In the genomic region with DNA sequence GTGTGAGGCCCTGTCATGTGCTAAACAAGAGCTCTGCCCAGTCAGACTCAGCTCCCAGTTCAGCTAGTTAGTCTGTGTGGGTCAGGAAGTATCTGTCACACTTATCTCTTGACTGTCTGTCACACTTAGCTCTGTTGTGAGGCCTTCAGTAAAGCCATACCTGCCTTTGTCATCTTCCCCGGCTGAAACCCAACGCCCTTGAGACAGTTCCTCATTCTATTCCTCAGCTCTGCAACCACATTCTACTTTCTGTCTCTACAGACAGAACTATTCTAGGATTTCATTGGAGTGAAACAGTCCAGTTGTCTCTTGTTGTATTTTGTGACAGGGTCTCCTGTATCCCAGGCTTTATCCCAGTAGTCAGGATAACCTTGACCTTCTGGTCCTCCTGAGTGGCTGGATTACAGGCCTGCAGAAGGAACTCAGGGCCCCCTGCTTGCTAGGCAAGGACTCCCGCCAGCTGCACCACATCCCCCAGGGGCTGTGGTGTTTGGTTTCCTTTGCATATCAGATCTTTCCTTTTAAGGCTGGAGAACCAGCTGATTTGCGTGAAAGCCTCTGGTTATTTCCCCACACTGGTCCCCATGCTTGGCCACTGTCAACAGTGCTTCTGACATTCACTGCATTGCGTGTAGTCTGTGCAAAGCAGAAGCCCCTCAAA, we compare ENCODE assay signal across 8 mouse cellular contexts. TPM values are rescaled to one million over a fixed set of nuclear protein-coding genes. Genes with fewer than 3 reads are reported as not detected.
DNase-seq lines count a peak whose midpoint lies in the region; ATAC-seq and TF ChIP-seq lines count a peak whose summit lies in the region.

No protein-coding gene starts in this region.

- DNase-seq in 416B (ENCODE audit: low read depth): peak; percentile 94
- DNase-seq in heart, adult 2 months: peak; percentile 53 to 68
- peak; percentile 61 to 76 for DNase-seq in kidney, postnatal 4 days
- DNase-seq in cerebellum, adult 9-11 months: no peak
- no peak for DNase-seq in ovary, postnatal 14 days (ENCODE audit: low spot score)

- 32% methylated on average over 5 of the region's 5 CpGs for WGBS in heart, adult 2 months
- WGBS in midbrain, embryonic 15.5 days: 43% methylated on average over 5 of the region's 5 CpGs
- 59% methylated on average over 5 of the region's 5 CpGs for WGBS in forebrain, embryonic 13.5 days

- no peaks in the 10 kb centered on the region for H3K79me2 ChIP-seq in heart, adult 2 months (replicated peaks; ENCODE audit: control insufficient read depth, insufficient read depth, low read length)

- peak overlapping the region; percentile 23; the same call in 1 of the 2 replicates for H3K27ac ChIP-seq in heart, adult 2 months
- H3K27ac ChIP-seq in midbrain, embryonic 15.5 days: 0 out of 2 replicates have a peak overlapping the region, but pooled peaks have one; percentile 24
- H3K27ac ChIP-seq in forebrain, embryonic 13.5 days: no peak overlapping the region

- H3K27me3 ChIP-seq in heart, adult 2 months (ENCODE audit: control insufficient read depth, insufficient read depth, low read length): no peaks in the 10 kb centered on the region
- no peaks in the 10 kb centered on the region for H3K27me3 ChIP-seq in midbrain, embryonic 15.5 days (replicated peaks)
- H3K27me3 ChIP-seq in forebrain, embryonic 13.5 days: no peaks in the 10 kb centered on the region

- no peak overlapping the region for H3K4me3 ChIP-seq in heart, adult 2 months
- no peak overlapping the region for H3K4me3 ChIP-seq in midbrain, embryonic 15.5 days
- no peak overlapping the region for H3K4me3 ChIP-seq in forebrain, embryonic 13.5 days

- H3K4me1 ChIP-seq in heart, adult 2 months (ENCODE audit: control insufficient read depth, insufficient read depth, low read length): peaks cover 2% of the 10 kb centered on the region; the same call in 1 of the 2 replicates
- no peaks in the 10 kb centered on the region for H3K4me1 ChIP-seq in midbrain, embryonic 15.5 days
- no peaks in the 10 kb centered on the region for H3K4me1 ChIP-seq in forebrain, embryonic 13.5 days

- intact Hi-C loops in heart, adult 2 months (cut with DNase I): no loop called here

- H3K9ac ChIP-seq in heart, adult 2 months (ENCODE audit: low read depth, low read length): no peak overlapping the region
- H3K9ac ChIP-seq in midbrain, embryonic 15.5 days: no peak overlapping the region
- no peak overlapping the region for H3K9ac ChIP-seq in forebrain, embryonic 13.5 days

- TF ChIP-seq EP300 in heart, adult 2 months (IDR thresholded peaks at IDR 0.05; ENCODE audit: insufficient read depth, low read depth, low read length): no peak

- no peak for TF ChIP-seq POLR2A in heart, adult 2 months (IDR thresholded peaks at IDR 0.05; ENCODE audit: insufficient read depth, low read depth, low read length)

- peak; percentile 85 for ATAC-seq in CD4-positive, CD25-positive, alpha-beta regulatory T cell, adult 4 months
- ATAC-seq in midbrain, embryonic 15.5 days (replicated peaks): no peak
- ATAC-seq in forebrain, embryonic 13.5 days: no peak

- no peak overlapping the region for H3K4me2 ChIP-seq in midbrain, embryonic 15.5 days
- H3K4me2 ChIP-seq in forebrain, embryonic 13.5 days: no peak overlapping the region

- H3K9me3 ChIP-seq in midbrain, embryonic 15.5 days: no peaks in the 10 kb centered on the region
- no peaks in the 10 kb centered on the region for H3K9me3 ChIP-seq in forebrain, embryonic 13.5 days (replicated peaks)

- no peak for TF ChIP-seq CTCF in heart, adult 2 months (IDR thresholded peaks at IDR 0.05)

- no peaks in the 10 kb centered on the region for H3K36me3 ChIP-seq in heart, adult 2 months (ENCODE audit: control insufficient read depth, insufficient read depth, low read length)
- peaks cover 8% of the 10 kb centered on the region; the same call in 1 of the 2 replicates for H3K36me3 ChIP-seq in midbrain, embryonic 15.5 days (replicated peaks)
- H3K36me3 ChIP-seq in forebrain, embryonic 13.5 days (ENCODE audit: poor library complexity, severe bottlenecking): peaks cover 16% of the 10 kb centered on the region

RNA-seq across cellular contexts. Expression of a gene that starts 11.2 kb away (rescaled TPM):
- 10 to 100 TPM in 1 of 2 experiments, 1 to 10 TPM in 1; 9.7 to 14.3 TPM for polyA plus RNA-seq in CD4-positive, CD25-positive, alpha-beta regulatory T cell, adult 4 months (2017; shearing (Covaris generic))
- total RNA-seq in heart, adult 2 months (2021): 1 to 10 TPM in 1 of 2 experiments, under 1 TPM in 1; 0.93 to 1.4 TPM
- polyA plus RNA-seq in heart, adult 2 months (2012; rRNA removed): 0.29 and 0.56 TPM in 2 replicates
- polyA plus RNA-seq in midbrain, embryonic 15.5 days (2015; fragmentation: Nextera tagmentation; extraction: Ambion mirVana): 0.79 and 0.88 TPM in 2 replicates
- polyA plus RNA-seq in forebrain, embryonic 13.5 days (2015; fragmentation: Nextera tagmentation; extraction: Ambion mirVana): 0.54 and 1.0 TPM in 2 replicates

RNA-seq across cellular contexts. Expression of a gene that starts 11.8 kb away (rescaled TPM):
- 100 to 1,000 TPM; 116 to 166 TPM for polyA plus RNA-seq in CD4-positive, CD25-positive, alpha-beta regulatory T cell, adult 4 months (2017; shearing (Covaris generic))
- 100 to 1,000 TPM; 114 to 123 TPM for total RNA-seq in heart, adult 2 months (2021)
- 78.3 and 130 TPM in 2 replicates for polyA plus RNA-seq in heart, adult 2 months (2012; rRNA removed)
- polyA plus RNA-seq in midbrain, embryonic 15.5 days (2015; fragmentation: Nextera tagmentation; extraction: Ambion mirVana): 15.1 and 17.5 TPM in 2 replicates
- 12.4 and 13.7 TPM in 2 replicates for polyA plus RNA-seq in forebrain, embryonic 13.5 days (2015; fragmentation: Nextera tagmentation; extraction: Ambion mirVana)

RNA-seq across cellular contexts. Expression of a gene that starts 17.1 kb away (rescaled TPM):
- 10 to 100 TPM; 15.0 to 15.3 TPM for polyA plus RNA-seq in CD4-positive, CD25-positive, alpha-beta regulatory T cell, adult 4 months (2017; shearing (Covaris generic))
- 1 to 10 TPM; 3.7 to 4.2 TPM for total RNA-seq in heart, adult 2 months (2021)
- 2.7 and 3.8 TPM in 2 replicates for polyA plus RNA-seq in heart, adult 2 months (2012; rRNA removed)
- 9.6 and 10.4 TPM in 2 replicates for polyA plus RNA-seq in midbrain, embryonic 15.5 days (2015; fragmentation: Nextera tagmentation; extraction: Ambion mirVana)
- polyA plus RNA-seq in forebrain, embryonic 13.5 days (2015; fragmentation: Nextera tagmentation; extraction: Ambion mirVana): 9.6 and 10.0 TPM in 2 replicates

RNA-seq across cellular contexts. Expression of a gene that starts 26.7 kb away (rescaled TPM):
- polyA plus RNA-seq in CD4-positive, CD25-positive, alpha-beta regulatory T cell, adult 4 months (2017; shearing (Covaris generic)): 100 to 1,000 TPM; 471 to 562 TPM
- 100 to 1,000 TPM; 328 to 354 TPM for total RNA-seq in heart, adult 2 months (2021)
- 202 and 306 TPM in 2 replicates for polyA plus RNA-seq in heart, adult 2 months (2012; rRNA removed)
- 370 and 394 TPM in 2 replicates for polyA plus RNA-seq in midbrain, embryonic 15.5 days (2015; fragmentation: Nextera tagmentation; extraction: Ambion mirVana)
- polyA plus RNA-seq in forebrain, embryonic 13.5 days (2015; fragmentation: Nextera tagmentation; extraction: Ambion mirVana): 503 and 514 TPM in 2 replicates

RNA-seq across cellular contexts. Expression of a gene that starts 26.8 kb away (rescaled TPM):
- 10 to 100 TPM; 36.7 to 48.9 TPM for polyA plus RNA-seq in CD4-positive, CD25-positive, alpha-beta regulatory T cell, adult 4 months (2017; shearing (Covaris generic))
- 1 to 10 TPM; 4.9 to 6.0 TPM for total RNA-seq in heart, adult 2 months (2021)
- polyA plus RNA-seq in heart, adult 2 months (2012; rRNA removed): 2.7 and 5.3 TPM in 2 replicates
- 17.0 and 17.3 TPM in 2 replicates for polyA plus RNA-seq in midbrain, embryonic 15.5 days (2015; fragmentation: Nextera tagmentation; extraction: Ambion mirVana)
- polyA plus RNA-seq in forebrain, embryonic 13.5 days (2015; fragmentation: Nextera tagmentation; extraction: Ambion mirVana): 19.5 and 21.6 TPM in 2 replicates

Comparison
In these comparisons a context has a peak if more than half of its experiments do, and no peak if none do; other contexts are left out.
1. DNase-seq: peak in 416B (single experiment), heart, adult 2 months (2 of 2) and kidney, postnatal 4 days (2 of 2); none in cerebellum, adult 9-11 months (single experiment) and ovary, postnatal 14 days (single experiment).